Mouse (Mus musculus): ENCODE data around the gene Tollip.
"Not testable (repeated sequence)": the region's sequence is repeated elsewhere in the genome, so short reads cannot be mapped to it uniquely, and the experiment has no call there.

The Tollip gene

GRCm38 (mm10) chr7:141928642-141929041, 10.3 kb upstream of the Tollip start:
- no peak for DNase-seq (ENCODE audit: low spot score)

GRCm38 (mm10) chr7:141924917-141925316, 6.6 kb upstream of the Tollip start:
- peak; percentile 58 for DNase-seq (ENCODE audit: low spot score)

- DNase-seq (ENCODE audit: low spot score): not testable (repeated sequence)
Measured at GRCm38 (mm10) chr7:141924121-141924520, 5.8 kb upstream of the Tollip start.

- DNase-seq (ENCODE audit: low spot score): no peak
Measured at GRCm38 (mm10) chr7:141911305-141911704, 7.0 kb downstream of the Tollip start.

GRCm38 (mm10) chr7:141908591-141908990, 9.7 kb downstream of the Tollip start:
- DNase-seq (ENCODE audit: low spot score): no peak

- DNase-seq (ENCODE audit: low spot score): no peak
Measured at GRCm38 (mm10) chr7:141902791-141903190, 15.5 kb downstream of the Tollip start.

GRCm38 (mm10) chr7:141902269-141902729, 16.0 kb downstream of the Tollip start:
- peak; percentile 100 for DNase-seq (ENCODE audit: low spot score)

- DNase-seq (ENCODE audit: low spot score): peak; percentile 34
Measured at GRCm38 (mm10) chr7:141901825-141902224, 16.5 kb downstream of the Tollip start.

GRCm38 (mm10) chr7:141892151-141892550, 26.2 kb downstream of the Tollip start:
- DNase-seq (ENCODE audit: low spot score): no peak

- DNase-seq (ENCODE audit: low spot score): no peak
Measured at GRCm38 (mm10) chr7:141878813-141879212, 39.5 kb downstream of the Tollip start.

GRCm38 (mm10) chr7:141874891-141875290, 43.4 kb downstream of the Tollip start:
- no peak for DNase-seq (ENCODE audit: low spot score)

GRCm38 (mm10) chr7:141870553-141870952, 47.8 kb downstream of the Tollip start:
- no peak for DNase-seq (ENCODE audit: low spot score)

GRCm38 (mm10) chr7:141869644-141870043, 48.7 kb downstream of the Tollip start:
- no peak for DNase-seq (ENCODE audit: low spot score)

- no peak for DNase-seq (ENCODE audit: low spot score)
Measured at GRCm38 (mm10) chr7:141861046-141861445, 57.3 kb downstream of the Tollip start.

GRCm38 (mm10) chr7:141840354-141840753, 78.0 kb downstream of the Tollip start:
- DNase-seq (ENCODE audit: low spot score): no peak

- no peak for DNase-seq (ENCODE audit: low spot score)
Measured at GRCm38 (mm10) chr7:141838779-141839178, 79.5 kb downstream of the Tollip start, which contains the start of gene Muc5b. Gene Muc5b, plus strand, starts transcription at chr7:141839070.

- no peak for DNase-seq (ENCODE audit: low spot score)
Measured at GRCm38 (mm10) chr7:141836423-141836822, 81.9 kb downstream of the Tollip start.

GRCm38 (mm10) chr7:141835941-141836340, 82.4 kb downstream of the Tollip start:
- no peak for DNase-seq (ENCODE audit: low spot score)

Data from c-Kit-positive CD71-positive TER-119-positive erythroid progenitor cells, embryonic 14.5 days (primary cell).